10 mouse cellular contexts compared by ENCODE assay signal in the genomic region with DNA sequence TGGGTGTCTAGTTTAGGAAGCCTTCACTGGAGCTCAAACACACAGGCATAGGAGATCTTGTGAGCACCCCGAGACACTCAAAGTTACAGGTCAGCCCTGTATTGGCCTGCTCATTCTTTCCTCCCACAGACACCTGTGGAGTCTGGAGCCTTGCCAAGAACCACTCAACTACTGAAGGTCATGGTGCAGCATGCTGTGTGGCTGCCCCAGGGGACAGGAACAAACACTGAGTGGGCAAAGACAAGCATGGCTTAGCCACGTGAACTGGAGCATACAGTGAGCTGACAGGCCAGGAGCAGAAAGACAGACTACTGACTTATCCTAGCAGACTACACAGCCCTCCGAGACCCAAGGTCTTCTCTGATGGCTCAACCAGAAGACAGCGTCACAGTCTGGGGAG. TPM values are rescaled to one million over a fixed set of nuclear protein-coding genes. Genes with fewer than 3 reads are reported as not detected.
DNase-seq lines count a peak whose midpoint lies in the region; ATAC-seq lines count a peak whose summit lies in the region.
"Had no signal": no experiment of that assay in that cellular context is flagged by ENCODE, and none has a peak within 500 bp of the region (broad histone marks: within the 10 kb centered on the region; RNA-seq: fewer than 3 reads in every experiment).

No protein-coding gene starts in this region.

- peak overlapping the region; percentile 62 for H3K27ac ChIP-seq in liver, embryonic 13.5 days
- H3K27ac ChIP-seq in hindbrain, embryonic 10.5 days: no peak overlapping the region
- H3K27ac ChIP-seq: embryonic facial prominence, embryonic 13.5 days had no signal

- H3K4me1 ChIP-seq in liver, embryonic 13.5 days (replicated peaks): peaks cover 44% of the 10 kb centered on the region
- H3K4me1 ChIP-seq in hindbrain, embryonic 10.5 days (replicated peaks): no peaks in the 10 kb centered on the region

- peaks cover 84% of the 10 kb centered on the region for H3K36me3 ChIP-seq in liver, embryonic 13.5 days
- H3K36me3 ChIP-seq in hindbrain, embryonic 10.5 days: peaks cover 100% of the 10 kb centered on the region

- no peak overlapping the region for H3K9ac ChIP-seq in liver, embryonic 13.5 days
- H3K9ac ChIP-seq: embryonic facial prominence, embryonic 13.5 days had no signal

- 78% methylated on average over 4 of the region's 4 CpGs for WGBS in liver, embryonic 13.5 days (ENCODE audit: insufficient replicate concordance)
- 96% methylated on average over 4 of the region's 4 CpGs for WGBS in hindbrain, embryonic 10.5 days

- H3K27me3 ChIP-seq in liver, embryonic 13.5 days: no peaks in the 10 kb centered on the region
- H3K27me3 ChIP-seq in hindbrain, embryonic 10.5 days (ENCODE audit: insufficient read depth, poor library complexity, severe bottlenecking): no peaks in the 10 kb centered on the region
- H3K27me3 ChIP-seq: embryonic facial prominence, embryonic 13.5 days had no signal

- DNase-seq in adrenal gland, adult 2 months: peak; percentile 61
- DNase-seq in adrenal gland, postnatal 4 days (ENCODE audit: low spot score in 2 of 2): no peak
- DNase-seq in retina, postnatal 1 day: peak; percentile 43
- DNase-seq in retina, embryonic 14.5 days (ENCODE audit: low spot score): no peak
- DNase-seq in liver, embryonic 13.5 days: no peak
- DNase-seq in layer of hippocampus, postnatal 25 days (ENCODE audit: extremely low spot score in 1 of 2, low spot score in 1 of 2): no peak
- DNase-seq in right cerebral cortex, adult 2 months (ENCODE audit: low spot score in 2 of 2): no peak
- no peak for DNase-seq in hindbrain, embryonic 10.5 days (ENCODE audit: low spot score)

- H3K4me3 ChIP-seq in liver, embryonic 13.5 days (replicated peaks): no peak overlapping the region
- H3K4me3 ChIP-seq in hindbrain, embryonic 10.5 days: no peak overlapping the region
- H3K4me3 ChIP-seq: embryonic facial prominence, embryonic 13.5 days had no signal

- H3K4me2 ChIP-seq in liver, embryonic 13.5 days: no peak overlapping the region
- H3K4me2 ChIP-seq: embryonic facial prominence, embryonic 13.5 days had no signal

- ATAC-seq in liver, embryonic 13.5 days (ENCODE audit: low read depth): peak; percentile 64
- ATAC-seq: activated CD4-positive, CD25-positive, alpha-beta regulatory T cell, adult 4 months had no signal

- no peaks in the 10 kb centered on the region for H3K9me3 ChIP-seq in liver, embryonic 13.5 days (replicated peaks)
- H3K9me3 ChIP-seq in hindbrain, embryonic 10.5 days: no peaks in the 10 kb centered on the region
- H3K9me3 ChIP-seq: embryonic facial prominence, embryonic 13.5 days had no signal

RNA-seq across cellular contexts. Expression of a gene that starts 12.2 kb away (rescaled TPM):
- 10 to 100 TPM; 38.1 to 49.7 TPM for total RNA-seq in adrenal gland, adult 2 months (2021)
- polyA plus RNA-seq in adrenal gland, adult 2 months (2012; rRNA removed): 71.4 and 95.4 TPM in 2 replicates
- 10 to 100 TPM; 59.5 to 64.8 TPM for total RNA-seq in adrenal gland, postnatal 4 days (2021)
- 6.6 and 7.6 TPM in 2 replicates for polyA plus RNA-seq in liver, embryonic 13.5 days (2015; fragmentation: Nextera tagmentation; extraction: Ambion mirVana)
- 10 to 100 TPM; 65.8 to 68.9 TPM for total RNA-seq in layer of hippocampus, postnatal 25 days (2021)
- polyA plus RNA-seq in hindbrain, embryonic 10.5 days (2016; fragmentation: Nextera tagmentation; extraction: Ambion mirVana): 24.5 and 28.1 TPM in 2 replicates

RNA-seq across cellular contexts. Expression of a gene that starts 17.2 kb away (rescaled TPM):
- 10 to 100 TPM; 37.0 to 54.3 TPM for total RNA-seq in adrenal gland, adult 2 months (2021)
- polyA plus RNA-seq in adrenal gland, adult 2 months (2012; rRNA removed): 23.1 and 29.4 TPM in 2 replicates
- 10 to 100 TPM; 40.2 to 47.2 TPM for total RNA-seq in adrenal gland, postnatal 4 days (2021)
- polyA plus RNA-seq in liver, embryonic 13.5 days (2015; fragmentation: Nextera tagmentation; extraction: Ambion mirVana): 39.6 and 39.8 TPM in 2 replicates
- total RNA-seq in layer of hippocampus, postnatal 25 days (2021): 10 to 100 TPM; 18.0 to 19.2 TPM
- polyA plus RNA-seq in hindbrain, embryonic 10.5 days (2016; fragmentation: Nextera tagmentation; extraction: Ambion mirVana): 29.8 and 37.8 TPM in 2 replicates

RNA-seq across cellular contexts. Expression of a gene that starts 27.2 kb away (rescaled TPM):
- 10 to 100 TPM; 69.1 to 90.6 TPM for total RNA-seq in adrenal gland, adult 2 months (2021)
- polyA plus RNA-seq in adrenal gland, adult 2 months (2012; rRNA removed): 68.3 and 74.6 TPM in 2 replicates
- 100 to 1,000 TPM in 1 of 2 experiments, 10 to 100 TPM in 1; 93.2 to 114 TPM for total RNA-seq in adrenal gland, postnatal 4 days (2021)
- 15.7 and 19.1 TPM in 2 replicates for polyA plus RNA-seq in liver, embryonic 13.5 days (2015; fragmentation: Nextera tagmentation; extraction: Ambion mirVana)
- total RNA-seq in layer of hippocampus, postnatal 25 days (2021): 100 to 1,000 TPM in 1 of 2 experiments, 10 to 100 TPM in 1; 91.9 to 107 TPM
- polyA plus RNA-seq in hindbrain, embryonic 10.5 days (2016; fragmentation: Nextera tagmentation; extraction: Ambion mirVana): 63.7 and 68.6 TPM in 2 replicates

RNA-seq across cellular contexts. Expression of a gene that starts 41.9 kb away (rescaled TPM):
- total RNA-seq in adrenal gland, adult 2 months (2021): 10 to 100 TPM; 14.4 to 17.3 TPM
- 9.9 and 10.8 TPM in 2 replicates for polyA plus RNA-seq in adrenal gland, adult 2 months (2012; rRNA removed)
- total RNA-seq in adrenal gland, postnatal 4 days (2021): 10 to 100 TPM; 24.3 to 25.3 TPM
- polyA plus RNA-seq in liver, embryonic 13.5 days (2015; fragmentation: Nextera tagmentation; extraction: Ambion mirVana): 61.8 and 62.4 TPM in 2 replicates
- total RNA-seq in layer of hippocampus, postnatal 25 days (2021): 10 to 100 TPM; 10.4 to 11.1 TPM
- 22.8 and 23.0 TPM in 2 replicates for polyA plus RNA-seq in hindbrain, embryonic 10.5 days (2016; fragmentation: Nextera tagmentation; extraction: Ambion mirVana)

RNA-seq across cellular contexts. Expression of a gene that starts 42.1 kb away (rescaled TPM):
- total RNA-seq in adrenal gland, adult 2 months (2021): 1 to 10 TPM; 3.4 to 3.6 TPM
- polyA plus RNA-seq in adrenal gland, adult 2 months (2012; rRNA removed): 2.6 and 3.7 TPM in 2 replicates
- 10 to 100 TPM in 1 of 2 experiments, 1 to 10 TPM in 1; 8.2 to 13.3 TPM for total RNA-seq in adrenal gland, postnatal 4 days (2021)
- polyA plus RNA-seq in liver, embryonic 13.5 days (2015; fragmentation: Nextera tagmentation; extraction: Ambion mirVana): 40.2 and 42.0 TPM in 2 replicates
- 1 to 10 TPM; 1.2 to 2.2 TPM for total RNA-seq in layer of hippocampus, postnatal 25 days (2021)
- 31.0 and 43.8 TPM in 2 replicates for polyA plus RNA-seq in hindbrain, embryonic 10.5 days (2016; fragmentation: Nextera tagmentation; extraction: Ambion mirVana)

Comparison
In these comparisons a context has a peak if more than half of its experiments do, and no peak if none do; other contexts are left out.
1. DNase-seq: peak in adrenal gland, adult 2 months (single experiment) and retina, postnatal 1 day (single experiment); none in adrenal gland, postnatal 4 days (0 of 2), retina, embryonic 14.5 days (single experiment), liver, embryonic 13.5 days (single experiment), layer of hippocampus, postnatal 25 days (0 of 2), right cerebral cortex, adult 2 months (0 of 2) and hindbrain, embryonic 10.5 days (single experiment).